Mouse (Mus musculus) embryonic facial prominence, embryonic 14.5 days (tissue): ENCODE measurements around the gene Katnb1. TPM values are rescaled to one million over a fixed set of nuclear protein-coding genes. Genes with fewer than 3 reads are reported as not detected.
A peak's percentile ranks its signal among the peaks of the same experiment; 100 is the strongest.

ENCODE experiments used
- ATAC-seq: fragments of 200-750 bp; cut with Nextera tagmentation; 2 replicates; pipeline ENCODE4 v1.8.0; 2017; ENCODE audit warnings: low read depth, moderate number of reproducible peaks, moderate TSS enrichment
- DNase-seq: peaks from one replicate; pipeline ENCODE4 v3.0.0-alpha.2; 2015; ENCODE audit warnings: low spot score
- H3K27ac ChIP-seq: fragments of 300-500 bp; sonication (generic); replicated peaks from 2 replicates; pipeline ENCODE4 v1.5.1; 2014; ENCODE audit warnings: low read depth, mild to moderate bottlenecking, low read length, moderate library complexity
- H3K27me3 ChIP-seq: fragments of 300-500 bp; sonication (generic); replicated peaks from 2 replicates; pipeline ENCODE4 v1.6.1; 2014; ENCODE audit warnings: low read length; ENCODE audit not compliant: control insufficient read depth, insufficient read depth
- H3K36me3 ChIP-seq: fragments of 300-500 bp; sonication (generic); 2 replicates; pipeline ENCODE4 v1.6.1; 2014; ENCODE audit warnings: low read length, mixed read lengths; ENCODE audit not compliant: control insufficient read depth, insufficient read depth
- H3K4me1 ChIP-seq: fragments of 300-500 bp; sonication (generic); 2 replicates; pipeline ENCODE4 v1.6.1; 2014; ENCODE audit warnings: antibody characterized with exemption, low read length; ENCODE audit not compliant: control insufficient read depth, insufficient read depth
- H3K4me2 ChIP-seq: fragments of 300-500 bp; sonication (generic); 2 replicates; pipeline ENCODE4 v1.6.1; 2014; ENCODE audit warnings: low read depth, mild to moderate bottlenecking, low read length, moderate library complexity, mixed read lengths
- H3K4me3 ChIP-seq: fragments of 300-500 bp; sonication (generic); 2 replicates; pipeline ENCODE4 v1.5.1; 2014; ENCODE audit warnings: low read depth, mild to moderate bottlenecking, low read length
- H3K9ac ChIP-seq: fragments of 300-500 bp; sonication (generic); 2 replicates; pipeline ENCODE4 v1.6.1; 2014; ENCODE audit warnings: low read depth, mild to moderate bottlenecking, low read length, moderate library complexity, mixed read lengths
- H3K9me3 ChIP-seq: fragments of 300-500 bp; sonication (generic); 2 replicates; pipeline ENCODE4 v1.6.1; 2016; ENCODE audit warnings: low read length; ENCODE audit not compliant: control insufficient read depth
- WGBS: fragments of 180-500 bp; shearing (Covaris S2); extraction: QIAGEN DNeasy Blood & Tissue Kit; methylation state at CpG from one replicate; pipeline ENCODE4 v1.1.7; 2014; 5-methylcytosine and 5-hydroxymethylcytosine counted together
- polyA plus RNA-seq: library from polyadenylated mRNA; unstranded; fragments of >200 nt; fragmentation: Nextera tagmentation; extraction: Ambion mirVana; gene quantifications from 2 replicates; pipeline ENCODE4 v1.2.1, GENCODE M21; 2014

Gene Katnb1
- polyA plus RNA-seq, result 18.6 and 20.8 TPM in 2 replicates

DNA sequence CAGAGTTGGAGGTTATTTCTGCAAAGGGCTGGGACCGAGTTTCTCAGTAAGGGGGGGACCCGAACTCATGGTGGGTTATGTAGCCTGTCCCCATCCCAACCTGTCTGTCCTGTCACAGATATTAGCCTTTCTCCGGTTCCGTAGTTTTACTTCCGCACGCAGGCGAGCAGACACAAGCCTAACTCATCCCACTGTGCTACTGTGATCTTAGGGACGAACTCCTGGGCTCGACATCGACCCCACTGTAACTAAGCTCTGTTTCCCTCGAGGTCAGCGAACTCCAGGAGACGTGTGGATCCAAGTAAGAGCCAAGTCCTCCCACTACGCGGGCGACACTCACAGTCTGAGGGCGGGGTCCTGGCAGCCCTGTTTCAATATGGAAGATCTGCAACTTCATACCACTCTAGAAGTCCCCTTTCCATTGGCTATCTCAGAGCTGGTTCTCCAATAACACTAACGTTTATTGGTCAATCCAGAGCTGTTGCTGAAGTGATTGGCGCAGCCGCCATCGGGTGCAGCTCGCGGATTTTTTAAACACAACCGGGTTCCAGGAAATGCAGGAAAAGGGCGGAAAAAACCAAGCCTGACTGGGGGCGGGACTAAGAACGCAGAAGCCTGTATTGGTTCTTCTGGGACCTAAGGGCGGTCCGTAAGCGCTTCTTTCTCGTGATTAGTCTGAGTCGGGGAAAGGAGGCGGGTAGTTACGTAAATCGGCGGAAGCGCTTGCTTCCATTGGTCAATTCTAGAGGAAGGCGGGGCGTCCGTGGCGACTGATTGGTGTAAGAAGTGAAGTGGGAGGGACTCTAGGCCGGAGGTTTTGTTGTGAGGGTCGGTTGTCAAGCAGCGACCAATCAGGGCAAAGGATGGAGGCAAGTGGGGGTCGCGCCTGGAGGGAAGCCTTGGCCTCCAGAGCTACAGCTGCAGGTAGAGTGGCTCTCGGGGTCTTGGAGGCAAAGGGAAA lies at the start of gene Katnb1:
Katnb1 (plus strand) TSS at position 806 of the 961 bp plus-strand sequence.
- peak; percentile 100 for DNase-seq
- Histone ChIP-seq H3K4me1 (peaks cover 6% of the 10 kb centered on the region; the same call in 1 of the 2 replicates), H3K36me3 (peaks cover 22% of the 10 kb centered on the region; the same call in 1 of the 2 replicates), H3K4me2 (peak within 1 kb of the TSS; percentile 85), H3K4me3 (peak within 1 kb of the TSS; percentile 84), H3K27ac (peak within 1 kb of the TSS; percentile 72), H3K9me3 (no peaks in the 10 kb centered on the region), H3K9ac (peak within 1 kb of the TSS; percentile 84), H3K27me3 (no peaks in the 10 kb centered on the region)
- peak; percentile 97 for ATAC-seq
- under 1% methylated on average over 46 of the region's 47 CpGs for WGBS

DNA sequence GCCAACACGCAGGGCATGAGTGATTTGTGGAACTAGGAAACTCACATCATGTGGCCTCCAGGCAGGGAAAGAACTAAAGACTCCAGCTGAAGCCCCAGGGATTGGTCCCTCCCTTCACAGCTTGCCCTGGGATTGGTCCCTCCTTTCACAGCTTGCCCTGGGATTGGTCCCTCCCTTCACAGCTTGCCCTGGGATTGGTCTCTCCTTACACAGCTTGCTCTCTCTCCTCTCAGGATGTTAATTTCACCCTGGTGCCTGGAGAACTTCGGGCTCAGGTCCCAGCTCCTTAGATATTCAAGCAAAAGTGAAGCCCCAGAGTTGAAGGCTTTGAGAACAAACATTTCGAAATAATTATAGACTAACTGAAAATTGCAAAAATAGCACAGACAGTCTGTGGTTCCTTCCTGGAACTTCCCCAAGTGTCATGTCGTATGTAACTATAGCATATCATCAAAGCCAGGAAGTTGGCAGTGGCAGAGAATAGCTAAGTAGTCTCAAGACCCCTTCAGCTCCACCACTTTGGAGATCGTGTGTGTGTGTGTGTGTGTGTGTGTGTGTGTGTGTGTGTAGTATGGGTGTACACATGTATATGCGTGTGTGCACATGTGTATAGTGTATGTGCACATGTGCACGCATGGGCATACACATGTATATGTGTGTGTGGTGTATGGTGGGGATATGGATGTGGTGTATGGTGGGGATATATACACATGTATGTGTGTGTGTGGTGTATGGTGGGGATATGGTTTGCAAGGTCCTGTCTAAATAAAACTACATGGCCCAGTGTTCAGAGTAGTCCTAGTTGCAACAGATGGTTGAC lies 43.7 kb upstream of the Katnb1 start:
- no peaks in the 10 kb centered on the region for H3K36me3 ChIP-seq
- H3K4me1 ChIP-seq, result peaks cover 6% of the 10 kb centered on the region; the same call in 1 of the 2 replicates
- H3K9ac ChIP-seq, result no peak overlapping the region
- no peaks in the 10 kb centered on the region for H3K27me3 ChIP-seq
- peak; percentile 82 for DNase-seq
- no peak overlapping the region for H3K27ac ChIP-seq
- 58% methylated on average over 7 of the region's 7 CpGs for WGBS
- peak; percentile 93 for ATAC-seq
- no peak overlapping the region for H3K4me2 ChIP-seq
- H3K4me3 ChIP-seq, result no peak overlapping the region
- no peaks in the 10 kb centered on the region for H3K9me3 ChIP-seq

DNA sequence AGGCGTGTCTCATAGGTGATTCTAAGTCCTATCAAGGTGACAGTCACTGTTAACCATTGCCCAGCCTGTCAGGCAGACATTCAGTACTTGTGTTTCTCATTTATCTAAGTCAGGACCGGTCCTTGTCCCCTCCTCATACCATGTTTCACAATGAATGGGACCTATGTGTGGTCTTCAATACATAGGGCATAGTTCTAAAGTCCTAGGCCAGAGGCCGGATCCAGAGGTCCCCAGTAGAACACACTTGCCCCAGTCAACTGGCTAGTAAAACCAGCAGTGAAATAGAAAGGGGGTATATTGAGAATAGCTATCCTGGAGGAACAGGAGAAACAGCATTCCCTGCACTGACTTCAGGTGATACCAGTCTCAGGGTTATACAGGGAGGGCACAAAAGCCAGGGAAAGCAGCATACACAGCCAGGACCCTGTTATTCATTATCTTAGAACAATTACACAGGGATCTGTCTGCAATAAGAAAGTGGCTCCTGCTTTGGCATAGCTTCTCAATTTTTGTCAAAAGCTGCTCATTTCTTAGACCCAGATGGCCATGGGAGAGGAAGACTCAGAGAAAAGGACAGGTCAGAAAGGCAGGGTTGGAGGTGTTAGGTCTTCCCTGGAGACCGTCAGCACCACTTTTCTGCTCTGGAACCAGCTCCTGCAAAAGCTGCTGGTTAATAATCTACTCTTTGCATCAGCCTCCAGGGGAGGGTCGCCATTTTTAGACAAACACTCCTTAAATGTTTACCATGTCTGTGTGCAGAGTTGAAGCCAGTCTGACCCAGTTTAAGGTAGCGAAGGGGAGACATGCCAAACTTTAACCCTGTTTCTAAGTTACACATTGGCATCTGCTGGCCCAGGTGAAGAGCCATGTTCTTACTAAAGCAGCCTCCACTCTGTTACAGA lies 38.9 kb upstream of the Katnb1 start:
- Histone ChIP-seq H3K9ac (no peak overlapping the region), H3K4me1 (no peaks in the 10 kb centered on the region), H3K4me2 (no peak overlapping the region), H3K9me3 (no peaks in the 10 kb centered on the region), H3K36me3 (no peaks in the 10 kb centered on the region), H3K27ac (no peak overlapping the region), H3K27me3 (no peaks in the 10 kb centered on the region), H3K4me3 (no peak overlapping the region)
- no peak for ATAC-seq
- 62% methylated on average over 6 of the region's 6 CpGs for WGBS
- no peak for DNase-seq

DNA sequence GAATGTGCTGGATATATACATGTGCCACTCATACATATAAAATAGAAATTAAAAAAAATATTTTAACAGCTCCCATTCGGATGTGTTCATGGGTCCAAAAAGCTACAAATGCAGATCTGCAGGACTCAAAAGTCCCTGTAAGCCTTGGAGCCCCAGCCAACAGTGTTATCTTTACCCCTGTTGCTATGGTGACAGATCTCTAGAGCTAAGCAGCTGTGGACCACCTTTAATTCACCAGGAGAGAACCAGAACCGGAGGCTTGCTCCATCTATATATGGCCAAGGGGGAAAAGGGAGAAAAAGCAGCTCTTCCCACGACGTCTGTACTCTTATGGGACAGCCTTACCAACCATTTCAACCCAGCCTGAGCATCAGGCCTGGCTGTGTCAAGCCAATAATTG lies 36.2 kb upstream of the Katnb1 start:
- no peaks in the 10 kb centered on the region for H3K27me3 ChIP-seq
- DNase-seq, result no peak
- 66% methylated on average over 4 of the region's 4 CpGs for WGBS

DNA sequence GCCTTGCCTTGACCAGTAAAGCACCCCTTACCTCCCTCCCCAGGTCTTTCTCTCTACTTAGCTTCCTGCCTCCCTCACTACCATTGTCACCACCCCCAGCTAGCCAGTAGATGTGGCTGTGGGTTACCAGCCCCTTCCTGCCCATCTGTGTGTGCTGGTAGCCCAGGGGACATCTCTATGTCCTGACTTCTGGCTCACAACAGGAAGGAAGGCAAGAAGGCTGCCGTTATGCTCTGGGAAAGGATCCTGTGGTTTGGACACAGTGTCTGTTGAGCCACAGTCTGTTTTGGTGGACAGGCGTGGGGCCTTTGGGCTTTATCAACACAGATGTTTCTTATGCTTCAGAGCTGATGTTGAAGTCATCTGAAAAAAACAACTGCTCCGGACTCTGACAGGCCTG lies 34.0 kb upstream of the Katnb1 start:
- Histone ChIP-seq H3K9ac (no peak overlapping the region), H3K36me3 (no peaks in the 10 kb centered on the region), H3K27ac (no peak overlapping the region), H3K4me3 (no peak overlapping the region), H3K4me2 (no peak overlapping the region), H3K4me1 (no peaks in the 10 kb centered on the region), H3K27me3 (no peaks in the 10 kb centered on the region), H3K9me3 (no peaks in the 10 kb centered on the region)
- ATAC-seq, result no peak
- 52% methylated on average over 3 of the region's 3 CpGs for WGBS
- DNase-seq, result no peak

More for the DNA sequence above, 36.2 kb upstream of the Katnb1 start:
- ATAC-seq, result no peak
- H3K4me2 ChIP-seq, result no peak overlapping the region
- H3K9ac ChIP-seq, result no peak overlapping the region
- H3K4me1 ChIP-seq, result no peaks in the 10 kb centered on the region
- H3K4me3 ChIP-seq, result no peak overlapping the region
- no peak overlapping the region for H3K27ac ChIP-seq
- H3K36me3 ChIP-seq, result no peaks in the 10 kb centered on the region
- H3K9me3 ChIP-seq, result no peaks in the 10 kb centered on the region

DNA sequence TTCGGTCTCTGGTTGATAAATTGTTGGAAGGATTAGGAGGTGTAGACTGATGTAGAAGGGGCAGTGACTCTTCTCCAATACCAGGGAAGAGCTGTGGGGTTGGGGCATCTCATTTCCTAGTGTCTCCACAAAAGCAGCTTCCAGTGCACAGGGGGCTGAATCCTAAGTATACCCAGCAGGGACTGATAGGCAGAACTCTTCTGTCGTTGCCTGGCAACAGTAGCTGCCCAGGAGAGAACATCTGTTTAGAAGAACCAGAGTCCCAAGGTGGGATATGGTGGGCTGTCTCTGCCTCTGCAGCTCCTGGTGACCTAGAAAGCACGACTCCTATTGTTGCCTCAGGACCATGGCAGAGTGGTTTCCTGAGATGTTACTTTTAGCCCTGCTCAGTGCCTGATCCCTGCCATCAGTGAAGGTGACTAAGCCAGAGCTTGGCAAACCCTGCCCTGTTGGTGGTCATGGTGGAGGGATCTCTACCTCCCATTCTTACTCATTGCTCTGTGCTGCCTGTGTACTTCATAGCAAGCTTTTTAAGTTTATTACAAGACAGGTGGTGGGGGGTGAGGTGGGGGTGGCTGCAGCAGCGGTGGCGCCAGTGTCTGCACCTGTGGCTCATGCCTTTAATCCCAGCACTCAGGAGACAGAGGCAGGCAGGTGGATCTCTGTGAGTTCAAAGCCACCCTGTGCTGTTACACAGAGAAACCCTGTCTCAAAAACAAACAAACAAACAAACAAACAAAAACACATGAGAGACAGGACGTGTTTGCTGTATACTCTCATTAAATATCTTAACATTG lies 32.9 kb upstream of the Katnb1 start:
- H3K36me3 ChIP-seq, result no peaks in the 10 kb centered on the region
- H3K27me3 ChIP-seq, result no peaks in the 10 kb centered on the region
- no peaks in the 10 kb centered on the region for H3K9me3 ChIP-seq
- 61% methylated on average over 6 of the region's 6 CpGs for WGBS
- DNase-seq, result peak; percentile 14
- no peak; the same call in 1 of the 2 replicates for ATAC-seq
- H3K27ac ChIP-seq, result no peak overlapping the region
- no peaks in the 10 kb centered on the region for H3K4me1 ChIP-seq
- H3K9ac ChIP-seq, result no peak overlapping the region
- H3K4me3 ChIP-seq, result no peak overlapping the region
- no peak overlapping the region for H3K4me2 ChIP-seq

DNA sequence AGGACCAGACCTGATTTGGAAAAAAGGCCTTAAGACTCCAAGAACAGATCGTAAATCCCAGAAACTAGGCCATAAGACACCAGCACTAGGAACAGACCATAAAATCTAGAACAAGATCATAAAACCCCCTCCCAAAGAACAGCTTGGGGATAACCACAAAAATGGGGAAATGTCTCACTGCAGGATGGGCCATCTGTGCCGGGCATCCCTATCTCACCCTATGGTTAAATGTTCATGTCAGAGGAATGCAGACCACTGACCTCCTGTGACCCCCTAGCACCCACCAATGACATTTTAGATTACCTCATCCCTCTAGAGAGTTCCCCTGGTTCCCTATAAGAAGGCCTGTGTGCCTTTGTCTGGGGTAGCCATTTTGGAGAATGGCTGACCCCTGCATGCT lies 31.4 kb upstream of the Katnb1 start:
- no peaks in the 10 kb centered on the region for H3K36me3 ChIP-seq
- no peaks in the 10 kb centered on the region for H3K27me3 ChIP-seq
- DNase-seq (no peak), ATAC-seq (no peak)
- no peak overlapping the region for H3K4me2 ChIP-seq
- no peak overlapping the region for H3K27ac ChIP-seq
- WGBS, result 73% methylated on average over 2 of the region's 2 CpGs
- H3K4me1 ChIP-seq, result no peaks in the 10 kb centered on the region
- no peak overlapping the region for H3K4me3 ChIP-seq
- no peak overlapping the region for H3K9ac ChIP-seq
- no peaks in the 10 kb centered on the region for H3K9me3 ChIP-seq
